Mouse (Mus musculus) myocyte (in vitro differentiated cells): ENCODE results near the gene Scn10a.

ENCODE experiments used
- CEBPB ChIP-seq: IDR thresholded peaks from 2 replicates; pipeline ENCODE4 v1.6.1; 2011; ENCODE audit warnings: mild to moderate bottlenecking, moderate library complexity; ENCODE audit not compliant: poor library complexity, insufficient read depth, severe bottlenecking
- E2F4 ChIP-seq: IDR thresholded peaks from one replicate; pipeline ENCODE4 v1.6.1; 2011; ENCODE audit warnings: mild to moderate bottlenecking, control low read depth, moderate library complexity; ENCODE audit not compliant: insufficient read depth
- MAX ChIP-seq: IDR thresholded peaks from one replicate; pipeline ENCODE4 v1.6.1; 2011; ENCODE audit warnings: low read depth, mild to moderate bottlenecking, control low read depth
- POLR2A ChIP-seq: IDR thresholded peaks from one replicate; pipeline ENCODE4 v1.6.1; 2011; ENCODE audit warnings: low read depth, mild to moderate bottlenecking, control low read depth, moderate library complexity; ENCODE audit not compliant: insufficient read length
- POLR2AphosphoS2 ChIP-seq: IDR thresholded peaks from one replicate; pipeline ENCODE4 v1.6.1; 2011; ENCODE audit warnings: low read depth, control low read depth; ENCODE audit not compliant: insufficient read length
- TCF12 ChIP-seq: IDR thresholded peaks from one replicate; pipeline ENCODE4 v1.6.1; 2011; ENCODE audit warnings: mild to moderate bottlenecking, control low read depth; ENCODE audit not compliant: poor library complexity, insufficient read depth, severe bottlenecking
- USF1 ChIP-seq: IDR thresholded peaks from one replicate; pipeline ENCODE4 v1.6.1; 2011; ENCODE audit warnings: low read depth, mild to moderate bottlenecking, control low read depth, moderate library complexity

GRCm38 (mm10) chr9:119646942-119647547 lies 72.1 kb downstream of the Scn10a start:
- TF ChIP-seq POLR2A = no peak
- no peak for TF ChIP-seq POLR2AphosphoS2
- no peak for TF ChIP-seq TCF12
- TF ChIP-seq E2F4 = no peak
- TF ChIP-seq CEBPB = no peak
- TF ChIP-seq MAX = no peak
- no peak for TF ChIP-seq USF1
